Mouse (Mus musculus): Measurements from ENCODE around the gene Adora3.

DNA sequence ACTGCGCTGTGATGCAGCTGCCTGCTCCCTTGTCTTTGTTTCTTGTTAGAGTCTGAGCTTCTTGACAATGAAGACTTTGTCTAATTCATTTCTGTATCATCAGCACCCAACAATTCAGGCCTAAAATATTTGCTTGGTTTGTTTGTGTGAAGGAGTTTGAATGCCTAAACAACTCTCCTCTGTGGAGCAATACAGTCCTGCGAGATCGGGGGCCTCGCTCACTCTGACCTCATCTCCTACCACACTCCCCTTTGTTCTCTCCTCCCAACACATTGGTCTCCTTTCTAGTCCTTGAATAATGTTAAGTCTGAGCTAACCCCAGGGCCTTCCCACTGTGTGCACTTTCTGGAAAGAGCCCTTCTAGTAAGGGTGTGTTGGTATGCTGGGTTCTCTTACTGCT lies 15.9 kb upstream of the Adora3 start:
- TF ChIP-seq POLR2A (IDR thresholded peaks at IDR 0.05; ENCODE audit: borderline replicate concordance, insufficient read depth, low read length) (no peak), CTCF (IDR thresholded peaks at IDR 0.05; ENCODE audit: borderline replicate concordance, insufficient read depth, low read depth, low read length) (no peak)
